Mouse (Mus musculus): ENCODE data around the gene Gm45837. TPM values are rescaled to one million over a fixed set of nuclear protein-coding genes. Genes with fewer than 3 reads are reported as not detected.

Gm45837 gene
- total RNA-seq (2021), result 1 to 10 TPM in 1 of 2 experiments, not detected in 1; 3.4 TPM
- long read RNA-seq, experiment 1, partial matches to known transcripts, result 154 of 177 reads
- long read RNA-seq, experiment 1, other reads (novel, unspliced or antisense), result 23 of 177 reads
- long read RNA-seq, experiment 2, partial matches to known transcripts, result 73 of 89 reads
- long read RNA-seq, experiment 2, other reads (novel, unspliced or antisense), result 16 of 89 reads

DNA sequence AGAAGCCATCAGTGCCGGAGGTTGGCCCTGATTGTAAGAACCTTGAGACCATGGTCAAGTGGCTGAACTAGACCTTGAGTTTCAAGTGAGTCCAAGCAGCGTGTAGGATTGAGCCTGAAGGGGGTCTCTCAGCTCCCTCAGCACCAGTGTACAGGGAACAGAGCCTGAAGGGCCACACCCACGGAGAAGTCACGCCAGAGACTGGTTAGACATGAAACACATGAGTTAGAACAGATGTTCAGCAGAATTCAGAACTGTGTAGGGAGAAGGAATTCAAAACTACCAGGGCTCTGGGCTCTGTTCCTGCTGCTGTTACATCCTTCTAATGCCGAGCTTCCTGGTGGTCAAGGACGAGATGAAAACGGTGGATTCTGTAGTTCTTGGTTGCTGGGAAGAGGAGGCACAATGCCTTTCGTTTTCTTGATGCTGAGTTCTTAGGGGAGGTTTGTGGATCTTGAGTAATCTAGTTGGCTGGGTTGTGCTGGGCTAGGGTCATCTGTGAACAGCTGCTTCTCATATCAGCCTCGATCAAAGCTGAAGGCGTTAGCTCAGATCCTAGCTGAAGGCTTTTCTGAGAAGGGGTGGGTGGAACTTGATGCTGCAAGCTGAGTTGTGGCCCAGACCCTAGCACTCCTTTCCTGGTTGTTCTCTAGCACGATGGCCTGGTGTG, at the start of gene Gm45837:
Gene Gm45837, plus strand, starts transcription at position 620 of the 670 bp plus-strand sequence.
- no peak for DNase-seq (ENCODE audit: low spot score in 2 of 2)

DNA sequence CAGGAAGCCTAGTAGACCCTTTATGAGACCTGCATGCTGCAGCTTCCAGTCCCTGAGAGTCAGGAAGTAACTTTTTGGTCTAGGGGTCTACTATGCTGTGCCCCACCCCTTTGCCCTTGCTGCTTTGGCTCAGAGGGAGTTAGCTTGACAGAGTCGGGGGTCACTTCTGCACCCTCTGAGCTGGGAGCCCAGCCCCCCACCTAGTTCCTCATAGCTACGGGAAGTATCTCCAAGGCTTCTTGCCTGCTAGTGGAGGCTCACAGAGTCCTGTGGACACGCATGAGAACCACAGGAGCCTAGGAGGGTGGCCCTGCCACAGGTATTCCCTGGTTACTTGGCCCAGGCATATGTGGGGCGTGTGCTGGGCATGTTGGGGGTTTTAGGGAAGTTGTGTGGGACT, 49.7 kb upstream of the Gm45837 start:
- DNase-seq (ENCODE audit: low spot score in 2 of 2), result no peak

DNA sequence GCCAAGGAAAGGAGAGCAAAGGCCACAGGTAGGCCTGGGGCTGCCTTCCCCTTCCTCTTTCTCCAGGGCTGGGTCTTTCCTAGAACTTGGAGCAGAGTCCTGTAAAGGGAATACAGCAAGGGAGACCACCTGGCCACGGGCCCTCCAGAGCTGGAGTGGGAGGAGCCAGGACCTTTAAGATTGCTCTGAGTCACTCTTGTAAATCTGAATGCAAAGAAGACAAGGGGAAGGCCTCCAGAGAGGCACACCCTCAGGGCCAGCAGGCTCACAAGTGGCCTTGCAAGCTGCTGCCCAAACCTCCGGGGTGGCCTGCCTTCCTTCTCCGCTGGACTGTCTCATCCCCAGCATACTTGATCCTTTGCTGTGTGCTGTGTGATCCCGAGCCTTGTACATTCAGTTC, 48.9 kb upstream of the Gm45837 start:
- DNase-seq (ENCODE audit: low spot score in 2 of 2), result peak in 1 of 2 experiments; percentile 27

DNA sequence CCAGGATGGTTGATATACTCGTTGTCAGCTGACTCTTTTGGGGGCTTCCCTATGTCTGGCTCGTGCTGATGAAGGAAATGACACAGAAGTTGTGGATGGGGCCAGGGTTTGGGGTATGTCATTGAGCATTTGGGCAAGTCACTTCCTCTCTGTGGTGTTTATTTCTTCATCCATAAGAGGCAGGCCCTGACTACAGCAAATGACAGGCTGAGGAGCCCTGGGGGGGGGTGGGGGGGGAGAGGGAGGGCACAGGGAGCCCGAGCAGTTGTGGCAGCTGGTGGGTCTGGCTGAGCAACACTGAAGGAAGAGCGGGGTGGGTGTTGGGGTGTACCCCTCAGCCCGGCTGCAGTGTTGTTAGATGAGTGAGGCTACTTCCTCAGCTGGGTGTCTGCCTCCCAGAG, 47.9 kb upstream of the Gm45837 start:
- DNase-seq (ENCODE audit: low spot score in 2 of 2), result no peak

DNA sequence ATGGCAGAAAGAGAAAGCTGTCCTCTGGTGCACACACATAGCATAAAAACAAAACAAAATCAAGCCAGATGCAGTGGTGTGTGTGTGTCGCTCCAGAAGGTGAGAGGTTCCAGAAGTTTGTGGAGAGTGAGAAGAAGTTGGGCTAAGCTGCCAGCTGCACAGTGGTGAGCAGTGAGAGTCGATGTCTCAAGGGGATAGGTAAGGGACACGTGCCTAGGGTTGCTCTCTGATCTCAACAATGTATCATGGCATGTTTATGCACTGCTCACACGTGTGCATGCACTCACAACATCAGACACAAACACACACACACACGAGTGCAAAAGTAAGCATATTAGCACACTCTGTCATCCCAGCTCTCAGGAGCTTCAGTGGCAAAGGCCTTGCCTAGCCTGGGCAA, 46.8 kb upstream of the Gm45837 start:
- no peak for DNase-seq (ENCODE audit: low spot score in 2 of 2)

DNA sequence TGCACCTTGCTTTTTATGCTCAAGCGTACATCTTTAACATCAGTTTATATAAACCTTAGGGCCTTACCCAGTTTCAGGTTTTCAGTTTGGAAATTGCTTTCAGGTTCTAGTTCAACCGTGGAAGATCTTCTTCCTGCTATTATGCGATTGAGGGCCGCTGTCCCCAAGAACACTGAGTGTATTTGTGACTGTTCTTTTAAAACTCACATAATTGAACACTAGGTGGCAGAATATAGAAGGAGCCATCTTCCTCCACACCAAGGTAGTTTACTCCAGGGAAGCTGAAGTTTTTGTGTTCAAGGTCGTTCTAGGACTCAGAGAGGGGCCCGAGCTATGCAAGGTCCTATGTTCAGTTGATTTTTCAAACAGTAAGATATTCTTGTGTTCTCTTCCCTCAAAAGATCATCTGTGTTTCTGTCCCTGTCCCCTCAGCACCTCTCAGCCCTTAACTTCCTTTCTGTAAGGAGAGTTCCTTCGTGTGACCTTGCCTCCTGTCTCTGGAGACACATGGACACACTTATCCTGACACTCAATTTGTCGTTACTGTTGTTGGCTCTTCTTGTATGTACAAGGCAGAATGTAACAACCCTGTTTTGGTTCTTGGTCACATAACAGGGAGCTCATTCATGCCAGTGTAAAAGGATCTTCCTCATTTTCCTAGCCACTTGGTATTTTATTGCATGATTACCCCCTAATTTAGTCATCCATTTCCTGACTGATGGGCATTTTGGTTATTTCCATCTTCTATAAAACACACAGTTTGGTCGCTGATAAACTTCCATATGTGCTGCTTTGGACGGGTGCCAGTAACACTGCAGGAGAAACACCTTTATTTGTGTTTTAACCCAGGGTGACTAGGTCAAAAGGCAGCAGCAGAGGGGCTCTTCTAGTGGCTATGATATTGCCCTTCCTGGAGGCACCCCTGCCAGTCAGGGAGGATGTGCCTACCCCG, 42.5 kb upstream of the Gm45837 start:
- no peak for DNase-seq (ENCODE audit: low spot score in 2 of 2)

DNA sequence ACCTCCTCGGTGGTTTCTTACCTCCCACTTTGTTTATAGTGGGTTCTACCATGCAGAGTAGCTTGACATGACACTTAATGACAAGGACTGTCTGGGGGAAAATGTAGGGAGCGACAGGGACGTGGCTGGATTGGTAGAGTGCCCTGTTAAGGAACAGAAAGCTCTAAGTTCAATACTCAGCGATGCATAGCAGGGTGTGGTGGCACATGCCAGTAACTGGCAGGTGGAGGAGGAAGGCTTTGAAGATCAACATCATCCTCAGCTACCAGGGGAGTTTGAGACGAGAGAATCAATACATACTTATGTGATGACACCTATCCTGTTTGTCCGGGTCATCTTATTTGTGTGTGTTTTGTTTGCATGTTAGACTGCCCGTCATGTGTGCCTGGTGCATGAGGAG, 41.0 kb upstream of the Gm45837 start:
- no peak for DNase-seq (ENCODE audit: low spot score in 2 of 2)

DNA sequence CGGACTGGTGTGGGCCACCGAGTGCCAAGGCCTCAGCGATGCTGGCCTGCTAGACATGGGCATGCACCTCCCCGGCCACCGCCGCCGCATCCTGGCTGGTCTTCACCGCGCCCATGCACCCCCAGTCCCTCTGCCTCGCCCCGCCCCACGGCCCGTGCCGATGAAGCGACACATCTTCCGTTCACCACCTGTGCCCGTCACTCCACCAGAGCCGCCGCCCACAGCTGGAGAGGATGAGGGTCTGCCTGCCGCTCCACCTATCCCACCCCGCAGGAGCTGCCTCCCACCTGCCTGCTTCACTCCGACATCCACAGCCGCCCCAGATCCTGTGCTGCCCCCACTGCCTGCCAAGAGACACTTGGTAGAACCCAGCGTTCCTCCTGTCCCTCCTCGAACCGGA, 37.6 kb upstream of the Gm45837 start:
- DNase-seq (ENCODE audit: low spot score in 2 of 2), result no peak

DNA sequence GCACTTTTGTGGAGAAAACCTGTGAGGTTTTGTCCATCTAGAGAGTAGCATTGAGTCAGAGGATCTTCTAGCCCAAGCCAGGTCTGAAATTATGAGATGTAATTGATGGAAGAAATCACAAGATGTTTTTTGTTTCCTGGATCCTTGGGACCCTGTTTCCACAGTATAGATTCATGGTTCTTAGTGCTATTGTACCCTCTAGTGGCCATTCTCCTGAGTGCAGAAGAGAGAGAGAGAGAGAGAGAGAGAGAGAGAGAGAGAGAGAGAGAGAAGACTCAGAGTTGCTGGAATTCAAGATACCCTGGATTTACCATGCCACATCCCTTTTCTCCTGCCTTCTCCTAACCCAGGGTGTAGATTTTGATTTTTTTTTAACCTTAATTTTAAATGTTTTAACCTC, 36.5 kb upstream of the Gm45837 start:
- no peak for DNase-seq (ENCODE audit: low spot score in 2 of 2)

DNA sequence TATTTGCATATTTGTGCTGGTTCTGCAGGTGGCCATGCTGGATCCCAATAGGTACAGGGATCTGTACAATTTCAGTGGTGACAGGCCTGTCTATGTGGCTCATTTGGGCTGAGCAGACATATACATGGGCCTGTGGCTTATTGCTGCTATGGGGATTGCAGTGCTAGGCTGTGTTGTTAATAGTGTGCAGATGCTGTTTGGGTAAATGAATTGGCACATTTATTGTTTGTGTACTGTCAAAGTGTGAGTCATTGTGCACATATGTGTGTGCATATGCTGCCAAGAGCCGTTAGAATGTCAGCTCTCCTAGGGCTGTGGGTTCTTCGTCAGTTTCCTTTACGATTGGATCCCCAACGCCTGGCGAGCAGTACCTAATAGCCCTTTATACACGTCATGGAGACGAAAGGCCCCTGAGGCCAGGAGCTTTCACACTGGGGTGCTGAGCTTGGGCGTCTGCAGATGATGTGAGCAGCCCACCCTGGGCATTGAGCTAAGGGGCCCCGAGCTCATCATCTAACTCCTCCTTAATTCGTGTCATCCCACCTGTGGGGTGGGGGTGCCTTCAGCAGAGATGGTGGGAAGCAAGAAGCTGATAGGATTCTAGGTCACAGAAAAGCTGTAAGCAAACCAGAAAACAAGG, 33.9 kb upstream of the Gm45837 start:
- no peak for DNase-seq (ENCODE audit: low spot score in 2 of 2)

DNA sequence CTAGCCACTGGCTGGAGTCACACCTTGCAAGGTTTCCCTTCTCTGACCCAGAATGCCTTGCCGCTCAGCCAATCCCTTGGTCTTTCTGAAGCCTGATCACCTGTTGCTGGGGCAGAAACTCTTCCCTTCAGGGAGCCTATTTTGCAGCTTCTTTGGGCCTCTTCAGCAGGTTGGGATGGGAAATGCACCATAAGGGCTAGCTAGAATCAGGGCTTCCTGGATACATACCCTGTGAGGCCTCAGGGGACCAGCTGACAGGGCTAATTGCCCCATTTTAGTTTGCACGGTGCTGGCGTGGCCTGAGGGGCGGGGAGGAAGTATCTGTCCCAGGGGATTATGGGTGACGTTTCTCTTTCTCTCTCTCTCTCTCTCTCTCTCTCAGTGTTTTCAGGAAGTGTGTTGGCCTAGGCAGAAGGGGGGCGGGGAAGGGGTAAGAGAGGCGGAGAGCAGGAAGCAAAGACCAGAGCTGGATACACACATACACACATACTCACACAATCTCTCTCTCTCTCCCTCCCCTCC, 32.9 kb upstream of the Gm45837 start:
- peak; percentile 43 to 52 for DNase-seq (ENCODE audit: low spot score in 2 of 2)

DNA sequence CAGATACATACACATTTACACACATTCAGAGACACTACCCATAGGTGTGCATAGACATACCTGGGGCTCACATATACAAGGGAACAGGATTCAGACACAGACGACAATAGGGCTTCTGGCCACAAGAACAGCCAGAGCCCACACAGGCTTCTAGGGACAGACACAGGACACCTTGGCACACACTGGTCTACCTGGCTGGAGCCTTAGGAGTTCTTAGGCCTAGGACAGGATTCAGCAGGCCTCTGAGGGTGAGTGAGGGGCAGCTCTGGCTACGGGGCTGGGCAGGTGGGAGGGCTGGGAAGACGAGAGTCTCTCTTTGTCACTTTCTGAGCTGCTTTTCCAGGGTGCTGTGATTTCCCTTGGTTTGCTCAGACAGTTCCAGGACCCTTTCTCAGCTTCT, 32.4 kb upstream of the Gm45837 start:
- no peak for DNase-seq (ENCODE audit: low spot score in 2 of 2)

DNA sequence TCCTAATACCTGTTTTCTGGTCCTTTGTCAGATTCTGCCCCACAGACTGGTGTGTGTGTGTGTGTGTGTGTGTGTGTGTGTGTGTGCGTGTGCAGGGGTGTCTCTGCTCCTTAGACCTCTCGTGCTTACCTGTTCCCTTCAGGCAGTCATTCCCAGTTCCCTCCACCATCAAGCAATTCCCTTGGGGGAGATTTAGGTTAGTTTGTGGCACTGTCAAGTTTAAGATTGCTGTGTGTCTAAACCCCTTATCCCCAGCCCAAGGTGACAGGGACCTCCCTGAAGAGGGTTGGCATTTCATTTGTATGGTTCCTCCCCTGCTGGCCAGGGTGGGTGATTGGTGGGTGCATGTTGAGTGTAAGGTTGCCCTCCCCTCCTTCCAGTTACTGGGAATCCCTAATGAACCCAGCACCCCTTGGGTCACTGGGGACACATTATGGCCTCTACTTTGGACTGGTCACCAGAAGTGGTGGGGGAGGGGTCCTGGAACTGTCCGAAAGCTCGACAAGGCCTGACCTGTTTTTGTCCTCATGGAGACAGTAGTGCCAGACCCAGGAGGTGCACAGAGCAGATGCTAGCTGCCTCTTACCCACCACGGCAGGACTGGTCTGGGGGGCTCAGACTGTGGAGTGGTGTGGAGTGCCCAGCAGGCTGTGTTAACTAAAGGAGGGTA, 31.8 kb upstream of the Gm45837 start:
- DNase-seq (ENCODE audit: low spot score in 2 of 2), result no peak

DNA sequence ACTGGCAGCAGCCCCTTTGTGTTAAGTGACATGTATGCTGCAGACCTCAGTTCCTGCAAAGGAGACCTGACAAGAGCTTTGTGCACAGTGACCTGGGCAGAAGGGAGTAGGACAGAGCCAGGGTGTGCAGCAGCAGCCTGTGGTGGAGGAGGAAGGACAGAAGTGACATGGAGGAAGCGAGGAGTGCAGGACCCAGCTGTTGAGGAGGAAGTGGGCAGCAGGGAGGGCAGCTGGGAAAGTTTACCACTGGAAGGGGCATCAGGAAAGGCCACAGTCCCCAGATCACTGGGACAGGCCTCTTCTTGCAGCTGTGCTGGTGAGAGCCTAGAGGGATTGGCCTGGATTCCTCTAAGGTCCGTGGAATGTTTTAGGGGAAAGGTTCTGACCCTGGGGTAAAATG, 31.0 kb upstream of the Gm45837 start:
- no peak for DNase-seq (ENCODE audit: low spot score in 2 of 2)

DNA sequence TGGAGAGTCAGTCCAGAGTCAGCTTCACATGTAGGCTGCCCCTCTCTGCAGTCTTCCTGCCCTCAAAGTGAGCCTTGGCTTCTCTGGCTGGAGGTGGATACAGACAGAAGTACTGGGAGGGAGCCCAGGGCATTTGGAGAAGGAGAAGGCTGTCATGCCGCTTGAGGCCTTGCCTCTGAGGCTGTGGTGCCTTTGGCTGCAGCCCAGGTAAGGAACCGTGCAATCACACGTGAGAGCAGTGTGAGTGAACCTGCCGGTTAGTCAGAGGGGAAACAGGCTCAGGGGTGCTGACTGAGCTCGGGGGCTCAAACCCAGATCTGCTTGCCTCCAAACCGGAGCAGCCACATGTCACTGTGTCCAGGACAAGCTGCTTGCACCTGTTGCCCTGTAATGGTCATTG, 29.2 kb upstream of the Gm45837 start:
- no peak for DNase-seq (ENCODE audit: low spot score in 2 of 2)

DNA sequence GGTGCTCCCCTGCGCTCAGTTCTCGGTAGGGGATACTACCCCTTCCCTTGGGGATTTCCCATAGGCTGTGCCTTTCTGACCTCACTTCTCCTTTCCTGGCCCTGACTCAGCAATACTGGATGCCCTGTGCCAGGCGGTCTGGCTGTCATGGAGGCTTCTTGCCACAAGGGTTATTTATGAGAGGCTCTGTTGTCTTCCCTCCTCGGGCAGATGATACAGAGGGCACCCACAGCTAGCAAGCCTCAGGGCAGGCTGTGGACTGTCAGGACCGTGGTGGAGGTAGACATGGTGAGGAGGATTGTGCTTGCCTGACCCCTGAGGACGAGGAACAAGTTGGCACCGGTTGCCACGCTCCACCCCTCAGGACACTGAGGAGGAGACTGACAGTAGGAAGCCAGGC, 28.3 kb upstream of the Gm45837 start:
- DNase-seq (ENCODE audit: low spot score in 2 of 2), result no peak

DNA sequence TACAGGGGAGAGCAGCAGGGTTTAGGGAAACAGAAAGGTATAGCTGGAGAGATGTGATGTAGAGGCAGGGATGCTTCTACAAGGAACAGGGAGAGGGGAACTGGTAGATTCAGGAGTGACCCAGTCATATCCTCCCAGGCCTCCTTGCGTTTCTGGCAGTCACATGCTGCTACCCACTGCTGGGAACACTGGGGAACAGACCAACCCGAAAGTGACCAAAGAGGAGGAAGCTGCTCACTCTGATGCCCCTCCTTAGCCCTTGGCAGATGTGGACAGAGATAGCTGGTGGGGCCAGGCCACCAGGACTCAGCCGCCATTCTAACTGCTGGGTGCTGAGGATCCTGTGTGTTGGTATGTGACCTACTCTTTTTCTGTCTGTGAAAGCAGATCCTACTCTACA, 26.9 kb upstream of the Gm45837 start:
- no peak for DNase-seq (ENCODE audit: low spot score in 2 of 2)

DNA sequence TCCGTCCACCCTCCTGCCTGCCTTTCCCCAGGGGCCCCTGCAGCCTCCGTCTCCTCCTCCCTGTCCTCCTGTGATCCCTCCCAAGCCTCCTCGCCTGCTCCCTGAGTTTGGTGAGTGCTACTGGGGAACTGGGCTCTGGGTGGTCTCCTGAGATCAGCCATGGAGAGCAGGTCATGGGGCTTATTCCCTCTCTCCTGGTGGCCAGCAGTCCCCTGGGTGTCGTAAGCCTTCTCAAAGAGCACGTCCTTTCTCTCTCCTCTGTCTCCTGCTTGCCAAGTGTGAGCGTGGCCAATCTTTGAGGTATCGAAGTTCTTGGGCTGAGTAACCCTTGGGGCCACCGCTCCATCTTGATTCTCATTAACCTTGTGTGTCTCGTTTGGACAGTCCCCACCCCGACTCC, 25.8 kb upstream of the Gm45837 start:
- DNase-seq (ENCODE audit: low spot score in 2 of 2), result no peak

DNA sequence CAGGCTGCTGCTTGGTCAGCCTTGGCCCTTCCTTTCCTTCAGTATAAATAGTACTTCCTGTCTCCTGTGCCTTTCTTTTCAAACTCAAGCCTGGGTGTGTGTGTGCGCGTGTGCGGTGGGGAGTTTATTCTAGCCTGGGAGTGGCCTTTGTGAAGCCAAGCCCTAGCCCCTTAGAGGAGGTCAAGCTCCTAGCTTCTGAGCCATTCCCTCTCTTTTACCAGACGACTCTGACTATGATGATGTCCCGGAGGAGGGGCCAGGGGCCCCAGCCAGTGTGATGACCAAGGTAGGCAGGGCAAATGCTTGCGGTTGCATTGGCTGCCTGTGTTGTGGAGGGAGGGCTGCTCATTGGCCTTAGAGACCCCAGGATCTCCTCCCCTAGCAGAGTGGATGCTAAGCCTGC, 25.4 kb upstream of the Gm45837 start:
- DNase-seq (ENCODE audit: low spot score in 2 of 2), result no peak

DNA sequence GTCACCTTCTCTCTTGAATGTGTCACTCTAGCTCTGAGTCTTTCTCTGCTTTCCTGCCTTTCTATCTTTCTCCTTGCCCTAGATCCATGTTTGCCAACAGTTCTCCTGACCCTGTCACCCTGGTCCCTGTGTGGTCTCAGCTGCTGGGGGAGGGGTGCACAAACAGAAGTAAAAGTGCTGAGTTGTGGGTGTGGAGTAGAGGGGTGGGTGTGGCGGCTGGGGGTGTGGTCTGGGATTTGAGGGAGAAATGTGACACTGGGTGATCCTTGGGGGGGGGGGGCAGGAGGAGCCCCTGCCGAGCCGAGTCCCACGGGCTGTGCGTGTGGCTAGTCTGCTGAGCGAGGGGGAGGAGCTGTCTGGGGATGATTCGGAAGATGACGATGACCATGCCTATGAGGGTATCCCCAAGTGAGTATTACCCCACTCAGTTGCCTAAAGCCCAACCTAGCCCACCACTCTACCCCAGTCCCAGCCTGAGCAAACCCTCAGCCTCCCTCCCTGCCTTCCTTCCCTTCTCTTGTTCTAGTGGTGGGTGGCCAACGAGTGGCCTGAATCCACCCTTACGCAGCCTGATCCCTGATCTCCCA, 24.7 kb upstream of the Gm45837 start:
- no peak for DNase-seq (ENCODE audit: low spot score in 2 of 2)

Data from adrenal gland, adult 18-20 months (tissue).